Mouse (Mus musculus): ENCODE results near the gene 1700034J05Rik. TPM values are rescaled to one million over a fixed set of nuclear protein-coding genes. Genes with fewer than 3 reads are reported as not detected.
A peak's percentile ranks its signal among the peaks of the same experiment; 100 is the strongest.

The 1700034J05Rik gene
- total RNA-seq, 2 experiments from 2014 or later = not detected

GRCm38 (mm10) chr6:146965139-146965772 lies 11.0 kb upstream of the 1700034J05Rik start:
- 0 out of 2 replicates have a peak, but pooled peaks have one; percentile 31 for ATAC-seq (replicated peaks; ENCODE audit: low FRiP score, poor library complexity, severe bottlenecking)

DNA sequence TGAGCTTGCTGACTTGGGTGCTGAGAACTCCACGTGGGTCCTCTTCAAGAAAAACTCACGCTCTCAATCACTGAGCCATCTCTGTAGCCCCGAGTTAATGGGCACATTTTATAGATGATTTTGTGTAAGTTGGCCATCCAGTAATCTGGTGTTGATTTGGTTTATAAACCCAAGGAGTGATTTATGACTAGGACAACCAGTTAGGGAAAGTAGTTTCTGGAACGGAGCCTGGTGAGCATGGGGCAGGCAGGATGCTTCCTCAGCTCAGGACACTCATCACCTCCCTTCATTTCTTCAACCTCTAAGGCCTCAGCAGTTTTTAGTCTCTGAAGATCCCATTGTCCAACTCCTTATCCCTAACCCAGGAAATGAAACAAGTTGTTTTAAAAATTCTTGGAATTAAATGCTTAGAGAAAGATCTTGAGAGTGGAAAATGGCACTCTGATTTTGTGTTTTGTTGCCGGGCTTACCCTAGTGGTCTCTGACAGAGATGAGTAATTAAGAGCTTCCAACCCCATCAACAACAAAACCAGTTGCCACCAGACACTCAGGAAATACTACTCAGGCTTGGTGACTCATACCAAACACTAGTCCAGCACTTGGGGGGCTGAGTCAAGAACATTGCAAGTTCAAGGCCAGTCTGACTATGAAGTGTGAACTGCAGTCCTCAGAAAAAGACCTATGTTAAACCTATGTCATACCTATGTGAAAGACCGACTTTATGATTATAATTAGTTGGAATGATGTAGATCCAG lies 9.4 kb upstream of the 1700034J05Rik start:
- no peak for ATAC-seq (replicated peaks; ENCODE audit: low FRiP score, poor library complexity, severe bottlenecking)

DNA sequence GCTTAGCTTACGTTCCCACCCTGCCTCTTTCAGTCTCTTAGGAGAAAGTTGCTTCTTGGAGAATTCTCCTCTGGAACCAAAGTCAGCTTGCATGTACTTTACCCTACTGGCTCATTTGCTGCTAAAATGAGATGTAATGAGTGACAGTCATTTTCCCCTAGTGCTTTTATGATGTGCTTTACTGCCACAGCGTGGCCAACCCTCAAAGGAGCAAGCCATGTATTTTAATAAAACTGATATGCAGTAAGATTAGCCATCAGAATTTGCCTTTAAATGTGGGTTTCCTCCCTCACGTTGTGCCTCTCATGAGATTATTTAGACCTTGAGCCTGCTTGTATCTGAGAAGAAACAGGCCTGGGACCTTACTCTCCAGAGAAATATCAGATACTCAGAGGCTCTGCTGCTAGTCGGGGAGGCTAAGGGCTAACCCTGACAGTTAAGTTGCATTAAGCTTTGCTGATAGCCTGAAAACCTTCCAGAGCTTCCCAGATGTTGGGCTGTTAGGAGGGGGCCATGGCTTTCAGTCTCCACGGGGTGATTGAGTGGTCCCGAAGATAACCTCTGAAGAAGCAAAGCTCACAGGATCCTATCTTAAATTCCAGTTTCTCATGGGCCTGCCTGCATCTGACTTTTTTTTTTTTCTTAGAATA lies 7.7 kb upstream of the 1700034J05Rik start:
- ATAC-seq (replicated peaks; ENCODE audit: low FRiP score, poor library complexity, severe bottlenecking) = no peak

- no peak for ATAC-seq (replicated peaks; ENCODE audit: low FRiP score, poor library complexity, severe bottlenecking)
Observed at GRCm38 (mm10) chr6:146960956-146961355, 6.7 kb upstream of the 1700034J05Rik start.

- no peak for ATAC-seq (replicated peaks; ENCODE audit: low FRiP score, poor library complexity, severe bottlenecking)
Observed at GRCm38 (mm10) chr6:146959908-146960680, 5.9 kb upstream of the 1700034J05Rik start.

DNA sequence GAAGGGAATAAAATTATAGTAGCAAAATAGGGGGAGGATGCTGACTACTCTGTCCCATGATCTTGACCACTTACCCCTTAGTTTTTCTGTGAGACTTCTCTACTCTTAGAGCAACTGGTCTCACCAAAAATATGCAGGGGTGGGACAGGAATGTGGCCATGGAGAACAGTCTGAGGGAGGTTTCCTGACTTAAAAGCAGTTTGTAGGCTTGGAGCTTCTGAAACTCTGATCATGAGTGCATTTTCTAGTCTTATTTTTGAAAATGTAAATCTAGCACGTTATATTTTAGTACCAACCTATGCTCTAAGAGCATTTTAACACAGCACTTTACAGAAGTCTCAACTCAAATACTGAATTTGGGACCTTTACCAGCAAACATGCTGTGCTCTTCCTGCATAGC lies 4.5 kb upstream of the 1700034J05Rik start:
- ATAC-seq (replicated peaks; ENCODE audit: low FRiP score, poor library complexity, severe bottlenecking) = no peak

DNA sequence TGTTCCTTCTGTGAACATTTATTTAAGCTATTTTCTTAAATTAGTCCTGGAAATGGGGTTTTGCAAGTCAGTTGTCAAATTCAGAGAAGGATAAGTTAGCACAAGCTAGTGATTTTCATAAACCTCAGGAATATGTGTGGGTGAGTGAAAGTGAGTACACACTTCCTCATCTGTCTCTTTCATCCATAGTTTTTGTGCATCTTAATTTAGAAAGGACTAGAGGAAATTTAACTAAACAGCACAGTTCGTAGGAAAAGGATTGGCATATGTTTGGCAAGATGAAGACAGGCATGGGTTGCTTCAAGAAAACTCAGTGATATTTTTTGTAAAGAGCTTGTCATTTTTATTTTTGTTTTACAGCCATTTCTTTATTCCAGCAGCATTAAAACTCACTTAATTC lies 2.7 kb upstream of the 1700034J05Rik start:
- ATAC-seq (replicated peaks; ENCODE audit: low FRiP score, poor library complexity, severe bottlenecking) = no peak

GRCm38 (mm10) chr6:146955896-146956295 lies 1.7 kb upstream of the 1700034J05Rik start:
- peak; percentile 75 for ATAC-seq (replicated peaks; ENCODE audit: low FRiP score, poor library complexity, severe bottlenecking)

GRCm38 (mm10) chr6:146955475-146955874 lies 1.3 kb upstream of the 1700034J05Rik start:
- no peak for ATAC-seq (replicated peaks; ENCODE audit: low FRiP score, poor library complexity, severe bottlenecking)

- no peak for ATAC-seq (replicated peaks; ENCODE audit: low FRiP score, poor library complexity, severe bottlenecking)
Observed at GRCm38 (mm10) chr6:146950454-146950832, 3.8 kb downstream of the 1700034J05Rik start.

- ATAC-seq (replicated peaks; ENCODE audit: low FRiP score, poor library complexity, severe bottlenecking) = no peak
Observed at GRCm38 (mm10) chr6:146949682-146950453, 4.4 kb downstream of the 1700034J05Rik start.

DNA sequence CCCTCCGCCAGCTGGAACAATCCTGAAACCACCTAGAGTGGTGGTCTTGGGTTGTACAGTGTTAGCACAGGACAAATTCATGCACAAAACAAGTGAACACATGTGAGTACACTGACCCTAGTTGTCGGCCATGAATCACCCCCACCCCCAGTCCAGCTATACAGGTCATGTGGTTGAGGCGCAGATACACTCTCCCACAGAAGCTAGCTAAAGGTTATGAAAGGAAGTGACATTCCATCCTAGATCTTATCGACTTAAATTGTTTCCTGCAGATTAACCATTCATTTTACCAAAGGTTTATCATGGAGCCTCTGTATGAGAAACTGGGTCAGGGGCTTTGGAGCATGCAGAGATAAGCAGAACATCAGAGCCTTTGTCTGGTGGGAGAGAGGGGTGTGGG lies 7.0 kb downstream of the 1700034J05Rik start:
- no peak for ATAC-seq (replicated peaks; ENCODE audit: low FRiP score, poor library complexity, severe bottlenecking)

- ATAC-seq (replicated peaks; ENCODE audit: low FRiP score, poor library complexity, severe bottlenecking) = no peak
Observed at GRCm38 (mm10) chr6:146946327-146947029, 7.7 kb downstream of the 1700034J05Rik start.

DNA sequence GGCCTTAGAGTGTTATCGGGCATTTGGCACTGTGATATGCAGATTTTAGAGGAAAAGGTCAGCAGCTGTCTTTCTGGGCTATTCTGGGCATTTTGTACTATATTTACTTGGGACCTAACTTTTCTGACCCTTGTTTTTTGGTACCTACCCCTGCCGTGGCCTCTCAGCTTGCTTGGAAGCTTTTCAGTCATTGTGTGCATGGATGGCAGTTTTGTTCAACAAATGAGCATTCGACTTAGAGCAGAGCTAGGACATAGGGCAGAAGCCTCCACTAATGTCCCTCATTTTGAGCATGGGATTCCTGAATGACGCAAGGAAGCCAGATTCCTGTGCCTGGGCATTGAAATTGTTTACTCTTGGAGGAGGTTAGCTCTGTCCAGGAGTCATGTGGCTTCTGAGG lies 9.4 kb downstream of the 1700034J05Rik start:
- ATAC-seq (replicated peaks; ENCODE audit: low FRiP score, poor library complexity, severe bottlenecking) = no peak

DNA sequence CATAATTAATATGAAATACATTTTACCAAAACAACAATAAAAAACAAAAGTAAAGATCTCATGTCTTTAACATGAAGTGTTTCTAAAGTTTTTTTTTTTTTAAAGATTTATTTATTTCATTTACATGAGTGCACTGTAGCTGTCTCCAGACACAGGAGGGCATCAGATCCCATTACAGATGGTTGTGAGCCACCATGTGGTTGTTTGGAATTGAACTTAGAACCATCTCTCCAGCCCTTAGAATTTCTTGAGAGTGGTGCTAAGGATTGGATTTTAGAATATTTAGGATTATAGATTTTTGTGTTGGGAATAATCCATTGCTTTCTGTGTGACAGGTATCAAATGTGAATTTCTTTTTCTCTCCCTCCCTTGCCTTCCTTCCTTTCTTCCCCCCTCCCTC lies 10.2 kb downstream of the 1700034J05Rik start:
- no peak for ATAC-seq (replicated peaks; ENCODE audit: low FRiP score, poor library complexity, severe bottlenecking)

DNA sequence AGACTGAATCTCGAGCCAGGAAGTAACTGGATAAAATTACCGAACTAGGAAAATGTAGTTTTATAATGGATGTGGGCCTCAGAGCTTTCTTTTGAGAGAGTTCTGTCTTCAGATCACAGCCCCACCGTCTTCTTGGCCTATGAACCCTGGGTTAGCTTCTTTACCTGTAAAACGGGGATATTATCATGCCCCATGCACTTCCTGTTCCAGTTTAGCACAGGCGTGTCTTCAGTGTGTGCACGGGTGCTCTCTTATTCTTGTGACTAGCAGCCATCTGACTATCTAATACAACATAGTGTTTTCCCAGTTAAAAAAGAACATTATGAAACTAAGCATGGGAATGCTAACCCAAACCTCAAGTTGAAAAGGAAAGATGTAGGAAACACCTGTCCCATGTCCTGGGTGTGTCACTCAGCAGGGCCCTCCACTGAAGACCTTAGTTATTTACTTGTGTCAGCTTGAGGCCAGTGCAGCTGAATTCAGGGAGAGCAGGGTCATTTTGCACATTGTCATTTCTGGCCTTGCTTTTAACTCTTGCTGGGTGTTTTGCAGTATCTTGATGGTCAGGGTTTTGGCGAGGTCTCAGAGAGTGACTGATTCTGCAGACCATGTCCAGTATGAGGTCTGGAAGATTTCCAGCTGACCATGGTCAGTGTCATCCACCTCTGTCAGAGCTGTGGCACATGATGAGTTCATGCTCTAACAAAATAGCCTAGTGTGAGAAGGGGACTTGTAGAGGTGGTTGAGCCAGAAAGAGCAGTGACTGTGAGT lies 12.5 kb downstream of the 1700034J05Rik start:
- no peak for ATAC-seq (replicated peaks; ENCODE audit: low FRiP score, poor library complexity, severe bottlenecking)

DNA sequence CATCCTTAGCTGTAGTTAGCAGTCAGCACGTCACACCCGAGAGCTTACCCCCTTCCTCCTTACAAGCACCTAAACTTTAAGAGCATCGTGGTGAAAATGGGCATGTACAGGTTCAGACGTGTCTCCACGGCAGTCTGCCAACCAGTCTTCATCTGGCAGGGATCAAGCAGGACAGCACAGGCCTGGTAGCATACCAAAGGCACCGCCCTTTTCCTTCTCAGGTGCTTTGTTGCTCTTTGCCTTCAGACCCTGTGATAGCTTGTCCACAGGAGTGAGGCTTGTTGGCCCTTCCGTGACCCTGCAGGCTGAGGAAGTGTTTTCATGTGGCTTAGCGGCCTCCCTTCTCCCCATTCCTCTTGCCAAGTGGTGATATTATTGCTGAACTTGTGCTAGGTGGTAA lies 15.2 kb downstream of the 1700034J05Rik start:
- ATAC-seq (replicated peaks; ENCODE audit: low FRiP score, poor library complexity, severe bottlenecking) = no peak

- no peak for ATAC-seq (replicated peaks; ENCODE audit: low FRiP score, poor library complexity, severe bottlenecking)
Observed at GRCm38 (mm10) chr6:146935957-146936356, 18.3 kb downstream of the 1700034J05Rik start.

Data from erythroblast, adult 5-6 weeks (primary cell).